Mouse (Mus musculus) c-Kit-positive CD71-negative TER-119-negative erythroid progenitor cells, embryonic 14.5 days (primary cell): Measurements from ENCODE around the gene Snapc4.

Experiments used
- DNase-seq: peaks from one replicate; pipeline ENCODE4 v3.0.0-alpha.2; 2013; ENCODE audit warnings: low read depth

Snapc4 gene

GRCm38 (mm10) chr2:26339204-26339551 is 41.3 kb downstream of the Snapc4 start:
- DNase-seq: no peak

DNA sequence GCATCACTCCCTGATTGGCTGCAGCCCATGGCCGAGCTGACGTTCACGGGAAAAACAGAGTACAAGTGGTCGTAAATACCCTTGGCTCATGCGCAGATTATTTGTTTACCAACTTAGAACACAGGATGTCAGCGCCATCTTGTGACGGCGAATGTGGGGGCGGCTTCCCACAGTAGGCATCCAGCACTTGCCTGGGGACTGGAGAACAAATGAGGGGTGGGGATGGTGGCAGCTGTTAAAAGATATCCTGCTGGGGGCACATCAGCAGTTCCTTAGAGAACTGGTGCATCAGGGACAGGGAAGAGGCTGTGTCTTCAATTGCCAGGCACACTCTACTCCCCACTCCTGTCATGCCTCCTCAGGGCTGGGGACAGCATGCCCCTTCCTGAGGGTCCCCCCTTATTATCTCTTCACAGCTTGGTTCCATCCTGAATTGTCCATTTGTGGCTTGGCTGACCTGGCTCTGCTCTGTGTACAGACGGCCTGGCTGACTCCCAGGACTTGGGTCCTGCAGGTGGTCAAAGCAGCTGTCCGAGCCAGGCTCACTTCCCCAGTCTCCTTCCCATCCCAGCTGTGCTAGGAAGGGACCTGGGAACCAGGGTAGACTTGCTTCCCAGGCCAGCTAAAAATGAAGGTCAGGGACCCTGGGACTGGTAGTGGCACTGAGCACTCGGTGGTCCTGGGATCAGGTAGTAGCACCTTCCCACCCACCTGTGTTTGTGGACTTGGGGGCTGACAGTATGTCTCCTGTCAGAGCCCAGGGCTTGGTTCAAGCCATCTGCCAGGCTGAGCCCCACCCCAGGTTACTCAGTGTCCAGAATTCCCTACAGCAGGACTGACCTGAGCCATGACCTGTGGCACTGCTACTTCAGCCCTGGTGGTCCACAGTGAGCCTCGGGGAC is 41.9 kb downstream of the Snapc4 start:
- DNase-seq: no peak

GRCm38 (mm10) chr2:26330702-26331101 is 49.8 kb downstream of the Snapc4 start:
- no peak for DNase-seq

GRCm38 (mm10) chr2:26330056-26330468 is 50.4 kb downstream of the Snapc4 start:
- DNase-seq: no peak

GRCm38 (mm10) chr2:26329402-26329801 is 51.1 kb downstream of the Snapc4 start:
- no peak for DNase-seq

GRCm38 (mm10) chr2:26327852-26328251 is 52.6 kb downstream of the Snapc4 start:
- no peak for DNase-seq

- peak; percentile 68 for DNase-seq
Measured at GRCm38 (mm10) chr2:26325386-26326181, 54.9 kb downstream of the Snapc4 start.

DNA sequence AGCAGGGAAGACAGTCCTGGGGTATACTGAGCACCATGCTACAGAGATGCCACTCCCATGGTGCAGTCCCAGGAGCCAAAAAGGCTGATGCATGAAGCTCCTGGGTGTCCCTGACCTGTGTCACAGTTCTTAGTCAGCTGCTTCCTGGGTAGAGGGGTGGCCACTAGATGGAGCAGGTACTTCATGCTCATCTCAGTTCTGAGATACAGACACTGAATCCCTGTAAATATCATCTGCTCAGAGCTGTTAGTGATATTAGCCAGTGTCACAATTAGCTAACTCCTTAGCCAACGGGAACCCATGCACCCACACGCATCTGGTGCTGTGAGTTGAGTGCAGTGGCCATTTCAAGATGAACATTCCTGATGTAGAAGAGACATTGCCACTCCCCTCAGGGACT is 55.5 kb downstream of the Snapc4 start:
- DNase-seq: no peak

- DNase-seq: no peak
Measured at GRCm38 (mm10) chr2:26323589-26324325, 56.7 kb downstream of the Snapc4 start.

- DNase-seq: no peak
Measured at GRCm38 (mm10) chr2:26320245-26321185, 59.9 kb downstream of the Snapc4 start.

DNA sequence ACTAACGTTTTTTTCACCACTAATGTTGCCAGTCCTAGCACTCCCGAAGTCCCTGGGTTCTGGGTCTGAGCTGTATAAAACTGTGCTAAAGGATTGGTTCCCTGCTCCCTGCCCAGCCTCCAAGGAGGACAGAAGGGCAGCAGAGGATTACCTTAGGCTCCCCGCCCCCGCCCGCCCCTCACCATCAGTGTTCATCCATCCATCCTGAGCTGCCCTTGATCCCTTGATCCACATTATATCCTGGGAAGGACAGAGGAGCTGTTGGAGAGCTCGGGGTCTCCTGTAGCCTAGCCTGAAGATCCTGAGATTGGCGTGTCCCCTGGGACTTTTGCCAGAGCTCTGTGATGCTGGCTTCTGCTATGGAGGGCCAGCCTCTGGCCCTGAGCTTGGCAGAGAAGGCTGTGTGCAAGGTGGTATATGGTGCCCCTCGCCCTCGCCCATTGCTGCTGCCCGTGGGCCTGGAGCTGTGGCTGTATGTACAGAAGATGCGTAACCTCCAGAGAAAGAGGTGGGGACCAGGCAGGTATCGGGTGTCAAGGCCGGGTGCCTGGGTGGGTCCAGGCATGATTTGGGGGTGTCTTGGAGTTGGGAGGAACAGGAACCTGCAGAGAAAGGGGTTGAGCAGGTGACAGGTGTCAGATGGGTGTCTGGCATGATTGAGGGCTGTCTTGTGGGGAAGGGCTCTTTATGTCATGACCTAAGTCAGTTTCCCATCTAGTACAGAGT is 60.8 kb downstream of the Snapc4 start:
- no peak for DNase-seq

DNA sequence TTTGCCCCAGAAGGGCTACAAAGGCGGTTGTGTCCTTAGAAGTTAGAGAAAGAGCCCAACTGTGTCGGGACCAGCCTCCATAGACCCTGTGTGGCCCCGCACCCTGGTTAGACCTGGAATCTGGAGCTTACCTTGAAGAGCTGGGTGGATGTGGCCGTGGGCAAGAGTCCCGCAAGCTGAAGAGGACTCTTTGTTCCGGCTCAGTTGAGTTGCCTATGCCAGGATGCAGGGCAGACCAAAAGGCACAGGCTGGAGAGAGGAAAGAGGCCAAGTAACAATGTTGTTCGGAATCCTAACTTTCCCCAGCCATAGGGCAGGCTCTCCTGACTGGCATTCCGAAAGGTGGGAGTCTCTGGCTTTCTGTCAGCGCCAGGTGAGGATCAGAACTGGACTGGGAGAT is 61.3 kb downstream of the Snapc4 start:
- DNase-seq: no peak

- DNase-seq: no peak
Measured at GRCm38 (mm10) chr2:26317991-26318672, 62.3 kb downstream of the Snapc4 start.

- DNase-seq: no peak
Measured at GRCm38 (mm10) chr2:26317371-26317770, 63.1 kb downstream of the Snapc4 start.

- DNase-seq: no peak
Measured at GRCm38 (mm10) chr2:26316576-26317246, 63.7 kb downstream of the Snapc4 start.

DNA sequence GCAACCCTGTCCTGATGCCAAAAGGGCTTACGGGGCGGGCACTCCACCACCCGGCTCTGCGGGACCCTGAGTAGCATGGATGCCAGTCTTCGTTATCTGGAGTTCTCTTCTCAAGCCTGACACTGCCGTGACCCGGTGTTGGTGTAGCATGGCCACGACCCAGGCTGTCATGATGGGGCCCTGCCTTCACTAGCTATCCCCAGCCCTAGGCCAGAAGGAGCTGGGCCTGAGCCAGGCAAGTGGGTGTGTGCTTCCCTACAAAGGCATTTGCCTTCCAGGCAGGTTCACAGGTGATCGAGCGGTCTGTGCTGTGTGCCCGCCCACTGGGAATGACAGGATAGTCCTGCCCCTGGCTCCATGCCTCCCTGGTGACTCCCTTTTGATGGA is 64.5 kb downstream of the Snapc4 start:
- no peak for DNase-seq

GRCm38 (mm10) chr2:26315072-26315924 is 65.2 kb downstream of the Snapc4 start, which contains the start of gene Gpsm1:
Gpsm1 (plus strand) TSS chr2:26315515.
- DNase-seq: peak; percentile 31

DNA sequence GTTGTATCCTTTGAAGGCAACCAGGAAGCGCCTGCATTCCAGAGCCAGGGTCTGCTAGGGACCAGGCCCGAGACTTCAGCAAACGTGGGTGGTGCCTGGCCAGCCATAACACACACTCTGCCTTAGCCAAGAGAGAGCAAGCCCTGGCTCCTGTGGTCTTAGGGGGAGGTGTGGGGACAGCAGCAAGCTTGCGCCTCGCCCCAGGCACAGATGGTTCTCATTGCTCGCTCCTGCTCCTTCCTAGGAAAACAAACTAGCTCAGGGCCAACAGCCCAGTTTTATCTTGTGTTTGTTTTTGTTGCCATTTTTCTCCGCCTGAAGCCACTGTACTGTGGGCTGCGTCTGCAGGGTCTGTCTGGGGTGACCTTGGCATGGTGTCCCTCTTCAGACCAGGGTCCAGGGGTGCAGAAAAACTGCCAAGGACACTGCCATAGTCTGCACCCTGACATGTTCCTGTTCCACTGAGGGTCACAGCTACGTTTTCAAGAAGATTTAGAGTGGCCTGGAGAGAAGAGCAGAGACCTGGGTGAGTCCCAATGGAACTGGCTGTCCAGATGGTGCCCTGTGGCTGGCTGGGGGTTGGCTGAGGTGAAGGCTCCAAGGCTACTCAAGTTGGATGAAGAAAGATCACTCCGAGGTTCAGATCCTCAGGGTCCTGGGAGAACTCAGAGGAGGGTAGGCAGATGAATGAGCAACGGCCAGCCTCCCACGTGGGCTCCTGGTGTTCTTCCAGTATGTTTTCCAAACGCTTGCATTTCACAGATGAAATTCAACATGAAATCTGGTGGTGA is 66.0 kb downstream of the Snapc4 start:
- no peak for DNase-seq
